Mouse (Mus musculus): ENCODE measurements at regions not wholly inside any gene's neighbourhood (a gene's known extent, or its start where the extent isn't known, plus 50 kb on each side); places are given as distances from the start of the nearest gene placed in this dataset.
A peak's percentile ranks its signal among the peaks of the same experiment; 100 is the strongest.

- H3K9ac ChIP-seq (ENCODE audit: low read depth, low read length, severe bottlenecking) = no peak overlapping the region
- H3K9me3 ChIP-seq (ENCODE audit: control insufficient read depth, low read length) = 0 out of 2 replicates have a peak, but pooled peaks cover 5% of the 10 kb centered on the region
- ATAC-seq (ENCODE audit: low FRiP score, low read depth) = no peak
- no peak for TF ChIP-seq POLR2A (IDR thresholded peaks at IDR 0.05; ENCODE audit: borderline replicate concordance, extremely low read depth, insufficient read depth, insufficient read length)
- DNase-seq (ENCODE audit: low spot score) = no peak
- no peak overlapping the region for H3K4me3 ChIP-seq (replicated peaks; ENCODE audit: low read length)
- H3K4me2 ChIP-seq (replicated peaks; ENCODE audit: low read depth, low read length, severe bottlenecking) = no peak overlapping the region
- H3K4me1 ChIP-seq (ENCODE audit: control insufficient read depth, insufficient read depth, low read length) = no peaks in the 10 kb centered on the region; the same call in 1 of the 2 replicates
- H3K27me3 ChIP-seq (ENCODE audit: control insufficient read depth, insufficient read depth, low read length) = no peaks in the 10 kb centered on the region
- WGBS = 72% methylated on average over 2 of the region's 2 CpGs
- no peaks in the 10 kb centered on the region for H3K36me3 ChIP-seq (ENCODE audit: control insufficient read depth, insufficient read depth, low read length)
- no peak overlapping the region for H3K27ac ChIP-seq (replicated peaks; ENCODE audit: low read depth, low read length)
These were observed 81.3 kb upstream of the Cenpw start for GRCm38 (mm10) chr10:30281666-30282065.

DNA sequence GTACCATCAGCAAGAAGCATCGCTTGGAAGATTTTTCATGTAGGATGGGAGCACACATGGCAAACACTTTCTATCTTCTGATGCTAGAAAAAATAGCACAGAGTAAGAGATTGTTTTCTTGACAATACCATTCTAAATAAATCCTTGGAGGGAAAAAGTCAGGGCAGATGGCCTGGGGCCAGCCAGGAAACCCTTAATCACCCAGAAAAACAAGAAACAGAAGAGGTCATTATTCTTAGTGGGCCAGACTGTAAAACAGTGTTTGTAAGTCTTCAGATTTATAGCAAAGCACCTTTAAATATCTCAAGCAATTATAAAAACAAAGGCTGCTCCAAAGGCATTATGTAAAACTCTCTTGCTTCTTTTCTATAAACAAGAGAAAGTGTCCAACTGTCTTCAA, 80.1 kb upstream of the Cenpw start:
- Histone ChIP-seq H3K27me3 (ENCODE audit: control insufficient read depth, insufficient read depth, low read length) (no peaks in the 10 kb centered on the region), H3K27ac (replicated peaks; ENCODE audit: low read depth, low read length) (no peak overlapping the region), H3K9me3 (ENCODE audit: control insufficient read depth, low read length) (0 out of 2 replicates have a peak, but pooled peaks cover 5% of the 10 kb centered on the region), H3K4me1 (ENCODE audit: control insufficient read depth, insufficient read depth, low read length) (no peaks in the 10 kb centered on the region; the same call in 1 of the 2 replicates), H3K36me3 (ENCODE audit: control insufficient read depth, insufficient read depth, low read length) (no peaks in the 10 kb centered on the region), H3K4me3 (replicated peaks; ENCODE audit: low read length) (no peak overlapping the region), H3K4me2 (replicated peaks; ENCODE audit: low read depth, low read length, severe bottlenecking) (no peak overlapping the region), H3K9ac (ENCODE audit: low read depth, low read length, severe bottlenecking) (no peak overlapping the region)
- peak; percentile 6 for DNase-seq (ENCODE audit: low spot score)
- WGBS = 54% methylated on average over 1 of the region's 1 CpGs
- no peak for TF ChIP-seq POLR2A (IDR thresholded peaks at IDR 0.05; ENCODE audit: borderline replicate concordance, extremely low read depth, insufficient read depth, insufficient read length)
- no peak for ATAC-seq (ENCODE audit: low FRiP score, low read depth)

- H3K9me3 ChIP-seq (ENCODE audit: control insufficient read depth, low read length) = 0 out of 2 replicates have a peak, but pooled peaks cover 5% of the 10 kb centered on the region
- H3K27ac ChIP-seq (replicated peaks; ENCODE audit: low read depth, low read length) = no peak overlapping the region
- H3K36me3 ChIP-seq (ENCODE audit: control insufficient read depth, insufficient read depth, low read length) = no peaks in the 10 kb centered on the region
- ATAC-seq (ENCODE audit: low FRiP score, low read depth) = peak; percentile 35; the same call in 1 of the 2 replicates
- 12% methylated on average over 3 of the region's 3 CpGs for WGBS
- no peak overlapping the region for H3K4me2 ChIP-seq (replicated peaks; ENCODE audit: low read depth, low read length, severe bottlenecking)
- H3K4me3 ChIP-seq (replicated peaks; ENCODE audit: low read length) = no peak overlapping the region
- no peaks in the 10 kb centered on the region; the same call in 1 of the 2 replicates for H3K4me1 ChIP-seq (ENCODE audit: control insufficient read depth, insufficient read depth, low read length)
- TF ChIP-seq POLR2A (IDR thresholded peaks at IDR 0.05; ENCODE audit: borderline replicate concordance, extremely low read depth, insufficient read depth, insufficient read length) = no peak
- no peak overlapping the region for H3K9ac ChIP-seq (ENCODE audit: low read depth, low read length, severe bottlenecking)
- DNase-seq (ENCODE audit: low spot score) = no peak
- no peaks in the 10 kb centered on the region for H3K27me3 ChIP-seq (ENCODE audit: control insufficient read depth, insufficient read depth, low read length)
These were observed 79.6 kb upstream of the Cenpw start for GRCm38 (mm10) chr10:30279978-30280377.

DNA sequence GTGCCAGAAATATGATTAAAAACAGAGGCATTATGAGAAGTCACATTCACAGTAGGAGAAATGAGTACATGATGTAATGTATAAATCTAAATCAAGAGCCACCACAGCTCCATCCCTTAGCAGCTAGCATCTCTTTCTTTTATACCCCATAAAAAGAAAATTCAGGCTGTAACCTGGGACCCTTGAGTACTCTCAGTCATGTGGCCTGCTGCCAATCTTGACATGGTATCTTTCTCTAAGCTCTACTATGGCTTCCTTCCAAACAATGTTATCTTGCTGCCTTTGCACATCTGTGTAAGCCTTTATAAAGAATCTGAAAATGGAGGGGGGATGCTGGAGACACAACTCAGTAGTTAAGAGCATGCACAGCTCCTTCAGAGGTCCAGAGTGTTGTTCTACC, 78.6 kb upstream of the Cenpw start:
- Histone ChIP-seq H3K9ac (ENCODE audit: low read depth, low read length, severe bottlenecking) (no peak overlapping the region), H3K9me3 (ENCODE audit: control insufficient read depth, low read length) (0 out of 2 replicates have a peak, but pooled peaks cover 5% of the 10 kb centered on the region), H3K4me2 (replicated peaks; ENCODE audit: low read depth, low read length, severe bottlenecking) (no peak overlapping the region), H3K27me3 (ENCODE audit: control insufficient read depth, insufficient read depth, low read length) (no peaks in the 10 kb centered on the region), H3K4me3 (replicated peaks; ENCODE audit: low read length) (no peak overlapping the region), H3K27ac (replicated peaks; ENCODE audit: low read depth, low read length) (no peak overlapping the region), H3K36me3 (ENCODE audit: control insufficient read depth, insufficient read depth, low read length) (no peaks in the 10 kb centered on the region), H3K4me1 (ENCODE audit: control insufficient read depth, insufficient read depth, low read length) (no peaks in the 10 kb centered on the region; the same call in 1 of the 2 replicates)
- TF ChIP-seq POLR2A (IDR thresholded peaks at IDR 0.05; ENCODE audit: borderline replicate concordance, extremely low read depth, insufficient read depth, insufficient read length) = no peak
- DNase-seq (ENCODE audit: low spot score) (peak; percentile 81), ATAC-seq (ENCODE audit: low FRiP score, low read depth) (peak; percentile 79)

GRCm38 (mm10) chr10:30265129-30265528, 64.8 kb upstream of the Cenpw start:
- DNase-seq (ENCODE audit: low spot score) (no peak), ATAC-seq (ENCODE audit: low FRiP score, low read depth) (no peak)
- H3K9me3 ChIP-seq (ENCODE audit: control insufficient read depth, low read length) = no peaks in the 10 kb centered on the region
- no peaks in the 10 kb centered on the region for H3K4me1 ChIP-seq (ENCODE audit: control insufficient read depth, insufficient read depth, low read length)
- no peaks in the 10 kb centered on the region for H3K36me3 ChIP-seq (ENCODE audit: control insufficient read depth, insufficient read depth, low read length)
- TF ChIP-seq POLR2A (IDR thresholded peaks at IDR 0.05; ENCODE audit: borderline replicate concordance, extremely low read depth, insufficient read depth, insufficient read length) = no peak
- no peak overlapping the region for H3K27ac ChIP-seq (replicated peaks; ENCODE audit: low read depth, low read length)
- no peaks in the 10 kb centered on the region for H3K27me3 ChIP-seq (ENCODE audit: control insufficient read depth, insufficient read depth, low read length)
- no peak overlapping the region for H3K9ac ChIP-seq (ENCODE audit: low read depth, low read length, severe bottlenecking)
- 65% methylated on average over 4 of the region's 4 CpGs for WGBS
- H3K4me3 ChIP-seq (replicated peaks; ENCODE audit: low read length) = no peak overlapping the region
- no peak overlapping the region for H3K4me2 ChIP-seq (replicated peaks; ENCODE audit: low read depth, low read length, severe bottlenecking)

- Histone ChIP-seq H3K9ac (ENCODE audit: low read depth, low read length, severe bottlenecking) (no peak overlapping the region), H3K27me3 (ENCODE audit: control insufficient read depth, insufficient read depth, low read length) (no peaks in the 10 kb centered on the region), H3K4me1 (ENCODE audit: control insufficient read depth, insufficient read depth, low read length) (no peaks in the 10 kb centered on the region), H3K36me3 (ENCODE audit: control insufficient read depth, insufficient read depth, low read length) (no peaks in the 10 kb centered on the region), H3K27ac (replicated peaks; ENCODE audit: low read depth, low read length) (no peak overlapping the region), H3K9me3 (ENCODE audit: control insufficient read depth, low read length) (no peaks in the 10 kb centered on the region), H3K4me3 (replicated peaks; ENCODE audit: low read length) (no peak overlapping the region), H3K4me2 (replicated peaks; ENCODE audit: low read depth, low read length, severe bottlenecking) (no peak overlapping the region)
- no peak for TF ChIP-seq POLR2A (IDR thresholded peaks at IDR 0.05; ENCODE audit: borderline replicate concordance, extremely low read depth, insufficient read depth, insufficient read length)
- DNase-seq (ENCODE audit: low spot score) = peak; percentile 59
- ATAC-seq (ENCODE audit: low FRiP score, low read depth) = 0 out of 2 replicates have a peak, but pooled peaks have one; percentile 30
- WGBS = 56% methylated on average over 3 of the region's 3 CpGs
These were observed 59.4 kb upstream of the Cenpw start for GRCm38 (mm10) chr10:30259716-30260115.
